Mouse (Mus musculus): ENCODE data around the gene Colca2.

Gene Colca2

DNA sequence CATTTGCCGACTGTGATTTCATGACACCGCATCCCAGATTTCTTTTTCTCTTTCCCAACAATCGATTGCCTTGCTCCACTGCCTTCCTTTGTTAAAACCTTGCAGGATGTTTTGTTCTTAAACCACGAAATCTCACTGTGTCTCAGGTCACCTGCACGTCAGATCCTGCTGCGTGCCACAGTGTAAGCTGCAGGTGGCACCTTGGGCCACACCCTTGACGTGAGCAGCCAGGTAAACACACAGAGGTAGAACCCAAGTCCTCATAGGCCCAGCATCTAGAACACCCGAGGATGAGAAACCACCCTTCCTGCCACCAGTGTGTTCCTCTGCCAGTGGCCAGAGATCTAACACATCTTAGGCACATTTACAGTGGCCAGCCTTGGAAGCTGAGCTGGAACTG, 7.3 kb downstream of the Colca2 start:
- DNase-seq = no peak

DNA sequence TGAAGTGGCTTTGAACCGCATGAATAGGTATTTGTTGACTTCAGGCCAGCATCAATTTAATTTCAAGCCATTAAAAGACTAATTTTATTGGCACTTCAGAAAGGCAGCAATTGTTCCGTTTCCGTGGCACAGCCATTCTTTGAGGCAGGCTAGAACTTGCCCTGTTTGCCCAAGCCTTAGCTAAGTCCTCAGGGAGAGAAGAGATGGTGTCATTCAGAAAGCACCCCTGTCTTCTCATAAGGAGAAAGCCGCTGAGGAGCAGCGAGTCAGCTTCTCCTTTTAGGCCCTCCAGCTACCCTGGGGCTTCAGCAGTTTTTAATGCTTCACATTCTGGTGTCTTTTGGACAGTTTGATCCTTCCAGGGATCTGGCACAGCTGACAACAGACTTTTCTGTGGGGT, 9.5 kb downstream of the Colca2 start:
- DNase-seq = no peak

DNA sequence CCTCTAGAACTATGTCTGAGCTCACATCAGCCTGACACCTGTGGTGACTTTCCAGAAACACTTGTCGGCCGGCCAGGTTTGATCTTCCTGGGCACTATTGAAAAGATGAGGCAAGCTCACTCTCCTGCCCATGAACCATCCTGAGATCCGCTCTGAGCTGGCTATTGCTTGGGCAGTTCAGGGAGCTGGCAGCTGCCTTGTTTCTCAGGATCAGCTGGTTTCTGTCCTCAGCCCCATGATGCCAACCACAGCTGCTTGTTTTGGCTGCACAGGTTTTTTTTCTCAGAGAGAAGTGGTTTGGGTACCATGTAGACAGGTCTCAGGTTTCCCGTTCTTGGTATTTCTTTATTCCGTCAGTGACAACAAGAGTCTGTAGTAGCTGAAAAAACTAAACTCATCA, 19.9 kb downstream of the Colca2 start:
- no peak for DNase-seq

DNA sequence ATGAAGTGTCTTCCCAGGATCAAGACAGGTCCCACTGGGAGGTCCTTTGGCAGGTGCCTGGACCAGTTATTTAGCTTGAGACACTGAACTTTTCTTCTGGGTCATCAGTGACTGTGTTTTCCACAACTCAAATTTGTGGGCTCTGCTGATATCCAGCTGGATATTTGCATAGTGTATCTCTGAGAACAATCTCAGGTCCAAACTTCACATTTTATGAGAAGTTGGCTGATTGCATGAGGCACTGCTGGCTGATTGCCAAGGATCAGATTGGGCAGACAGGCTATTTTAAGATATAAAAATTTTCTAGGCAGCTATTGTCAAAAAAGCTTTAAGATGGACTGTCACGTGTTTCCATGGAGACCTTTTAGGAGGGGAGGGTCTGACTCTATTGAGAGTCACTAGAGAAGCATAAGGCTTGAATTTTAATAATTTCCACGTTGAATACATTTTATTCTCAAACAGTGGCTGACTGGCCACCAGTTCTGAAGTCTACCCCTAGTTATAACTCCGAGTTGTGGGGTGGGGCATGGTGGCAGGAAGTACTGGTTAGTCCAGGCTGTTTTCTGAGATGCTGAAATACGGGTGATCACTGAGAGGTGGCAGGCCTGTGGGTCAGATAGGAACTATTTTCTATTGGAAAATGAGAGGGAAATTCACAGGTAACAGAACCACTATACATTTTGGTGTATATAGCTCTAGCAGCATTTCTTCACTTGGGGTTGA, 21.4 kb downstream of the Colca2 start:
- DNase-seq = no peak

DNA sequence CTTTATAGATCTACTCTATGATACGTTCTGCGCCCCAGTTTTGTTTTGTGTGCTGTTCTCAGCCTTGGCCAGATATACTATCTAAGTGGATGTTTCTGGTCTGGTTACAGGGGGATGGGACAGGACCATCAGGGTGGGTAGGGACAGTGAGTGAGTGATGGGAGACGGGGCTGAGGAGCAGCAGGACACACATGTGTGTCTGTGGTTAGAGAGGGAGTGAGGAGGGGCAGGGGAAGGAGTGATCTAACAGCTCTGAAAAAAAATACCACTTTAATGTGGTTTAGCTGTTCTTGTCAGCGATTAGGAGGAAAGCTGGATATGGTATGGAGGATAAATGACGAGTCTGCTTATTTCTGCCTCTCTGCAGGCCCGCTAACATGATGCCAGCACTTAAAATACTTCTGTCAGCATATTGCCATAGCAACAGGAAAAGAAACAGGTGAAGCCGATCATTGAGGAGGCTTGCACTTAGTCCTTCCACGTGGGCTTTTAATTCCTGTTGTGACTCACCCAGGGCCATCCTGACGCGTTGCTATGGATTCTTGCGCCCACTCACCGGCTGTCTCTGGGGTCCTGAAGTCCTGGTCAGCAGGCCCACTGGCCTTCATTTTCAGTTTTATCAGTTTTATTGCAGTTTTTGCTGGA, 39.5 kb downstream of the Colca2 start:
- DNase-seq = no peak

DNA sequence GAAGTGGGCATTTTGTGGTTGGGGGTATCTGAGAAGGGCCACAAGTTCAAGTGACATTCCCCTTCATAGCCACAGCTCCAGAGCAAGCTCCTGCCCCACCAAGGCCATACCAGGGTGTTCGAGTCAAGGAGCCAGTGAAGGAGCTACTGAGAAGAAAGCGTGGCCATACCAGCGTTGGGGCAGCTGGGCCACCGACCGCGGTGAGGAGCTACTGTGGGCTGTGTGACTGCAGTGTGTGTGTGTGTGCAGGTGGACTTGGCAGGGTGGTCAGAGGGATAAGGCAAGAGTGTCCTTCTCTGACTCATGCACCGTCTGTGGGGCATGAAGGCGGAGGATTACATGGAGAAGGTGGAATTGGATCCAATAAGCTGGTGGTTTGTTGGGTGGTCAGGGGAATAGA, 46.2 kb downstream of the Colca2 start:
- DNase-seq = no peak

DNA sequence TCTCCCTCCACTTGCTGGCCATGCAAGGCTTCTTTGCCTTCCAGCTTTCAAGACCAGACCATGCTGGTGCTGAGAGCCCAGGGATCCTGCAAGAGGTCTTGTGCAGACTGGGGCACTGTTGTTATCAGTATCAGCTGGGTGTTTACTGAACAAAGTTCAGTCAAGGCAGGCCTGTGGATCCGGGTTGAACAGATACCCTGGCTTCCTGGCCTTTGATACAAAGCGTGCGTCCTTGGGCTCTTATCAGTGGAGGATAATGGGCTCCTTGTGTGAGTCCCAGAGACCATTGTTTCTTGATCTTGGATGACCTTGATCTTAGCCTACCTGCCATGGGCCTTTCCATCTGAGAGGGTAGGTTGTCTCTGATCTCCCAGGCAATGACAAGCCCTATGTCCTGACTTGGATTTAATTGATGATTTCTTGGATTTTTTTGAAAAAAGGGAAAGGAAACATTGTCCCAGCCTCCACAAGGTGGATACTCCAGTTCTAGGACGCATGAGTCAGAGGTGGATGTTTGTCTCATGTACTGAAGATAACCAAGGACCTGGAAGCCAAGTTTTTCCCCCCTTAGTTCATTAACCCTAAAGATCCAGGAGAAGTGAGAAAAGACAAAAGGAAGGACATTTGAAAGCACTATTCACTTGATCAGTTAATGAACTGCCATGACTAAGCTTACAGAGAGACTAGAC, 47.5 kb downstream of the Colca2 start:
- DNase-seq = no peak

DNA sequence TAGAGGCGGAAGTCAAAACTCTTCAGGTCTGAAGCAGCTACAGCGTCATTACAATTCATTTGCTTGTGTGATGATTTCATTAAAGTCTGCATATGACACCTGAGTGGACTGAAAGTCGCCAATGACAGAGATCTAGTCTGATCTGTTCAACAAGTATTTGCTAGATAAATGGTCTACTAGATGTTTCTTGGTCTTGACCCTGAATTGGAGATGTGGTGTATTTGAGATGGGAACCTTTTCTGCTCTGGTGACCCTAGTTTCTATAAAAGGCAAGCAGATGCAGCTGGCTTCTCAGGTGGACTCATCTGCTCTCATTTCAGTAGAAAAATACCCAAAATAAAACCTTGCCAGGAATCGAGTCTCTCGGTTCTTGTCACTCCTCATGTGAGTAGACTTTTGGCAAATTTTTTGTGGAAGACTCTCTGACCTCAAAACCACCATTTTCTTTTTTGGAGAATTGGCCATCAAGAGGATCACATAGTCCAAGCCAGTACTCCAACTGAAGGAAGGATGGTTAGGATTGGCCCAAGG, 52.7 kb downstream of the Colca2 start:
- no peak for DNase-seq

All from lung, postnatal 10 days (tissue).